Mouse (Mus musculus): ENCODE data around the gene Slc25a13. TPM values are rescaled to one million over a fixed set of nuclear protein-coding genes. Genes with fewer than 3 reads are reported as not detected.
A peak's percentile ranks its signal among the peaks of the same experiment; 100 is the strongest.

Slc25a13 gene
- total RNA-seq, 2 experiments from 2014 or later = 144 to 147 TPM

DNA sequence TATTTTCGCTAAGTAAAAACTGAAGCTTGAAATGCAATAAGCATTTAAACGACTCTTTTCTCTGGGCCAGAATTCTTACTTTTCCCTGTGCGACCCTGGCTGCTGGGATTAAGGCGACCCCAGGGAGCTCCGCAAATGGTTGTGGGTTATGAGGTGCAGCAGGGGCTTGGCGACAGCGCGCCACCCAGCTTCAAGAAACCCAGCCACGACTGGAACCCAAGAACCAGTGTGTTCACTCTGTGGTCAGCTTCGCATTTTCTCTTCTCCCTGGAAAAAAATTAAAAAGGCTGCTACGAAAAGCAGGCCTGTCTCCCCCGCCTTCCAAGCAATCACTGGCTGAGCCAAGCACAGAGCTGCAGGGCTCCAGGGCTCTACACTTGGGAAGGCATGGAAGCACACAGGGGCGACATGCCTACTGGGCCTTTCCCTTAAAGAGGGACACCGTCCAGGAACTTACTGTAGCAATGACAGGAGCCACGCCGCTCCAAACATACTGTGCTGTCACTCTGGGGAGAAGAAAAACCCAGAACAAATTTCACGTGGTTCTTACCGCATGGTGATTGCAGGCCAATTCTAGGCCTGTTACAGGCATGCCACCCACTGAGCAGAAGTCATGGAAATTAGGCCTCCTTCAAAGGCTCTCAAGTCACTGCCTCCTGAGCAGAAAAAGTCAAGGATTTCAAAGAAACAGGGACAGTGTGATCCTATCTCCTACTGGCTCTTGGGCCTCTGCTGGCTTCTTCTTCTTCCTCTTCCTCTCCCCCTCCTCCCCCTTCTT lies 178.0 kb downstream of the Slc25a13 start:
- no peak for DNase-seq

GRCm38 (mm10) chr6:6027664-6028063 lies 189.3 kb downstream of the Slc25a13 start:
- DNase-seq = no peak

- no peak for DNase-seq
Observed at GRCm38 (mm10) chr6:6023976-6024375, 193.0 kb downstream of the Slc25a13 start.

DNA sequence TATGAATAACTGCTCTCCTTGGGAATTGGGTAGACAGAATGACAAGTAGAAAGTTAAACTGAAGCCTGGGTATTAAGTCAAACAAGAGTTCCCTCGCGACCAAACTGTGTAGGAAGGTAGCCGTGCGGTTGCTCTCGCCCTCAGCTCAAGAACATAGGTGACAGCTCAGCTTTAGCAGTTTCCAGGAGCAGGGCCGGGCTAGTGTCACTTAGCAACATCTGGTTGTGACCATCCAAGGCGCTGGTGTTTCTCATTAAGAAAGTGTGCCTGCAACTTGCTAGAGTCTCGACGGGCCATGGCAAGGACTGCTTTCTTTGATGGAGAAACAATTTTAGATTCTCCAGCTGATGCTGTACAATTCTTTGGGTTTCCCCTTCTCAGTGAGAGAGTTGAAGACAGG lies 200.0 kb downstream of the Slc25a13 start:
- DNase-seq = no peak

- no peak for DNase-seq
Observed at GRCm38 (mm10) chr6:6015616-6016015, 201.4 kb downstream of the Slc25a13 start.

GRCm38 (mm10) chr6:6011364-6011763 lies 205.6 kb downstream of the Slc25a13 start:
- no peak for DNase-seq

GRCm38 (mm10) chr6:6005762-6006431 lies 211.1 kb downstream of the Slc25a13 start:
- DNase-seq = peak; percentile 66 to 87

- peak in 1 of 2 experiments; percentile 9 for DNase-seq
Observed at GRCm38 (mm10) chr6:6004756-6005485, 212.1 kb downstream of the Slc25a13 start.

DNA sequence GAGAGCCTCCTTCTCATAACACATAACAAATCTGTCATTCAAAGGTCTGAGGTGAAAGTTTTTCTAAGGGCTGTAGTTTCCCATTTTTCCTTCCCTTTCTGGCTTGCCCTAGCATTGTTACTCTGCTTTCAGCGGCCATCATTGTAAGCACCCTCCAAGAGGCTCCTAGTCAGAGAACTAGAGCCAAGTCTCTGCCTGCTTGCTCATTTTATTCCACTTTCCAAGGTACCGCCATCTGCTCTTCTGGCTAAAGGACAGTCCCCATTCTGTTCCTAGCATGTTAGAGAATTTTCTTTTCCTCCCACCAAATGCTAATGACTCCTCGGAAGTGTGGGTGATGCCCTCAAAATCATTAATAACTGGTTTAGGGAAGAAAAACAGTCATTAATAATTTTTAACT lies 214.9 kb downstream of the Slc25a13 start:
- DNase-seq = no peak

GRCm38 (mm10) chr6:5997535-5997934 lies 219.4 kb downstream of the Slc25a13 start:
- DNase-seq = no peak

DNA sequence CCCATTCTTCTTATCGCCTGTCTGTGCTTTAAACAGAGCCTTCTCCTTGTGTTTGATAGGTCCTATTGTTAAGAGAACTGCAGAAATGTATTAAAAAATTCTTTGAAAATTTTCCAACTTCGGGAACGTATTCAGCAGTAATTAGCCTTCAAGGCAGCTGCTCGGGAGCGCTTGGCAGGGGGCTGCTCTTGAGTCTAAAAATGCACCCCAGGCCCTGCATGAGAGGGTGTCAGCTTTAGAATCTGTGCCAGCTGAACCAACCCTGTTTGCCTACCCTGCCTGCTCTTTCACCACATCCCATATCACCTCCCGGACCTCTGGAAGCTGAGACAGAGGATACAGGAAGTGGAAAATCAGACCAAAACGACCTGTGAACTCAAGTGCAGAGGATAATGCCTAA lies 223.9 kb downstream of the Slc25a13 start:
- DNase-seq = no peak

- DNase-seq = peak; percentile 54 to 56
Observed at GRCm38 (mm10) chr6:5991817-5992755, 224.9 kb downstream of the Slc25a13 start.

DNA sequence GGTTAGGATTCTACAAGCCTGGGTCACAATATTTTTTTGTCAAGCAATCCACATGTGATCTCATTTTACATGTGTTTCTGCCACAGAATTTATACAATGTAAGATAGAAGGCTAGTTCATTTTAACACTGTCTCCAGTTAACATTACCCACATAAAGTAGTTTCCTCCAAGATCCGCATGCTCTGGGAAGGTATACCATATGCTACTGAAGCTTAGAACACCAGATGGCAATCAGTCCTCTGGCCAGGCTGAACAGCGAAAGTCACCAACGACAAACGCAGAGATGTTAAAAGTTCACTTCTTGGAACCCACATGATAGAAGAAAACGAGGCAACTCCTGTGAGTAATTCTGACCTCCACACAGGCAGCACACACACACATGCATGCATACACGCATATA lies 225.7 kb downstream of the Slc25a13 start:
- DNase-seq = no peak
